Mouse (Mus musculus) lung, adult 2 months (tissue): ENCODE results near the gene Spag9.

ENCODE experiments used
- CTCF ChIP-seq: fragments of 200-500 bp; IDR thresholded peaks from 2 replicates; pipeline ENCODE4 v1.5.1; 2011; ENCODE audit warnings: mild to moderate bottlenecking, low read length, control low read depth; ENCODE audit not compliant: insufficient read depth
- POLR2A ChIP-seq: fragments of 200-500 bp; IDR thresholded peaks from 2 replicates; pipeline ENCODE4 v1.6.1; 2011; ENCODE audit warnings: low read depth, mild to moderate bottlenecking, control low read depth, low read length, borderline replicate concordance; ENCODE audit errors: extremely low read depth

GRCm38 (mm10) chr11:93979502-93980049, 16.3 kb upstream of the Spag9 start:
- TF ChIP-seq POLR2A: no peak
- no peak for TF ChIP-seq CTCF
